In genomic region chr13:56024410-56025026, GRCm38 (mm10) we compare ENCODE assay signal across 16 mouse cellular contexts.
DNase-seq lines count a peak whose midpoint lies in the region; ATAC-seq and TF ChIP-seq lines count a peak whose summit lies in the region.
"Had no signal": no experiment of that assay in that cellular context is flagged by ENCODE, and none has a peak within 500 bp of the region (broad histone marks: within the 10 kb centered on the region; RNA-seq: fewer than 3 reads in every experiment).

No protein-coding gene starts in this region.

- no peak for DNase-seq in heart, adult 9 months (ENCODE audit: low spot score in 2 of 2)
- no peak for DNase-seq in lung, adult 18-20 months
- DNase-seq in midbrain, embryonic 14.5 days = no peak
- DNase-seq: cerebellum, postnatal 36 days; gastrocnemius, postnatal 10 days; kidney, postnatal 25 days; retina, postnatal 1 day; thymus, postnatal 14 days had no signal

- peaks cover 8% of the 10 kb centered on the region; the same call in 1 of the 2 replicates for H3K4me1 ChIP-seq in heart, embryonic 16.5 days (ENCODE audit: control insufficient read depth, insufficient read depth, low read length)
- peaks cover 22% of the 10 kb centered on the region for H3K4me1 ChIP-seq in lung, embryonic 15.5 days
- 0 out of 2 replicates have a peak, but pooled peaks cover 3% of the 10 kb centered on the region for H3K4me1 ChIP-seq in intestine, postnatal 0 days (replicated peaks; ENCODE audit: control insufficient read depth, insufficient read depth, low read length)
- peaks cover 14% of the 10 kb centered on the region; the same call in 1 of the 2 replicates for H3K4me1 ChIP-seq in stomach, embryonic 15.5 days
- no peaks in the 10 kb centered on the region for H3K4me1 ChIP-seq in midbrain, embryonic 14.5 days (ENCODE audit: control insufficient read depth, insufficient read depth, low read length)
- H3K4me1 ChIP-seq: forebrain, embryonic 15.5 days; liver, embryonic 15.5 days; neural tube, embryonic 13.5 days had no signal

- no peak for ATAC-seq in heart, embryonic 16.5 days (replicated peaks; ENCODE audit: extremely low read depth, insufficient read depth, low FRiP score)
- ATAC-seq in lung, embryonic 15.5 days (ENCODE audit: borderline replicate concordance, extremely low read depth, low FRiP score, low TSS enrichment) = peak; percentile 64; the same call in 1 of the 2 replicates
- no peak for ATAC-seq in intestine, postnatal 0 days
- peak; percentile 54; the same call in 1 of the 2 replicates for ATAC-seq in stomach, embryonic 15.5 days (ENCODE audit: insufficient read depth, low FRiP score, low read depth)
- no peak for ATAC-seq in midbrain, embryonic 14.5 days (ENCODE audit: low FRiP score, low TSS enrichment)
- ATAC-seq: forebrain, embryonic 15.5 days had no signal

- no peaks in the 10 kb centered on the region for H3K9me3 ChIP-seq in heart, embryonic 16.5 days (replicated peaks; ENCODE audit: control insufficient read depth, low read length)
- no peaks in the 10 kb centered on the region for H3K9me3 ChIP-seq in lung, embryonic 15.5 days
- no peaks in the 10 kb centered on the region for H3K9me3 ChIP-seq in intestine, postnatal 0 days (ENCODE audit: control insufficient read depth)
- no peaks in the 10 kb centered on the region for H3K9me3 ChIP-seq in stomach, embryonic 15.5 days
- no peaks in the 10 kb centered on the region for H3K9me3 ChIP-seq in midbrain, embryonic 14.5 days (ENCODE audit: control insufficient read depth, low read length)
- H3K9me3 ChIP-seq: forebrain, embryonic 15.5 days; hindbrain, embryonic 13.5 days; liver, embryonic 15.5 days; neural tube, embryonic 13.5 days had no signal

- no peak overlapping the region for H3K27ac ChIP-seq in heart, embryonic 16.5 days (ENCODE audit: low read length)
- no peak overlapping the region for H3K27ac ChIP-seq in lung, embryonic 15.5 days
- no peak overlapping the region for H3K27ac ChIP-seq in intestine, postnatal 0 days (ENCODE audit: low read depth, low read length)
- peak overlapping the region; percentile 77 for H3K27ac ChIP-seq in stomach, embryonic 15.5 days
- H3K27ac ChIP-seq in midbrain, embryonic 14.5 days (replicated peaks; ENCODE audit: low read depth, low read length) = no peak overlapping the region
- H3K27ac ChIP-seq: forebrain, embryonic 15.5 days; hindbrain, embryonic 13.5 days; liver, embryonic 15.5 days; neural tube, embryonic 13.5 days had no signal

- WGBS in heart, embryonic 16.5 days = 44% methylated on average over 14 of the region's 14 CpGs
- 20% methylated on average over 14 of the region's 14 CpGs for WGBS in lung, embryonic 15.5 days
- 30% methylated on average over 14 of the region's 14 CpGs for WGBS in intestine, postnatal 0 days
- 15% methylated on average over 14 of the region's 14 CpGs for WGBS in stomach, embryonic 15.5 days
- 70% methylated on average over 14 of the region's 14 CpGs for whole genome bisulfite sequencing in midbrain, embryonic 14.5 days

- no peak overlapping the region for H3K9ac ChIP-seq in heart, embryonic 16.5 days (ENCODE audit: low read length)
- H3K9ac ChIP-seq in lung, embryonic 15.5 days = no peak overlapping the region
- no peak overlapping the region for H3K9ac ChIP-seq in intestine, postnatal 0 days (ENCODE audit: low read depth, low read length)
- H3K9ac ChIP-seq in stomach, embryonic 15.5 days = no peak overlapping the region
- H3K9ac ChIP-seq in midbrain, embryonic 14.5 days (replicated peaks; ENCODE audit: low read length) = no peak overlapping the region
- H3K9ac ChIP-seq: forebrain, embryonic 15.5 days; hindbrain, embryonic 13.5 days; liver, embryonic 15.5 days; neural tube, embryonic 13.5 days had no signal

- no peaks in the 10 kb centered on the region for H3K27me3 ChIP-seq in heart, embryonic 16.5 days (ENCODE audit: control insufficient read depth, insufficient read depth, low read length)
- H3K27me3 ChIP-seq in lung, embryonic 15.5 days = peaks cover 56% of the 10 kb centered on the region
- no peaks in the 10 kb centered on the region for H3K27me3 ChIP-seq in intestine, postnatal 0 days (replicated peaks; ENCODE audit: control insufficient read depth, insufficient read depth, low read length)
- H3K27me3 ChIP-seq in stomach, embryonic 15.5 days (replicated peaks) = no peaks in the 10 kb centered on the region
- no peaks in the 10 kb centered on the region for H3K27me3 ChIP-seq in midbrain, embryonic 14.5 days (ENCODE audit: control insufficient read depth, insufficient read depth, low read length)
- H3K27me3 ChIP-seq: forebrain, embryonic 15.5 days; hindbrain, embryonic 13.5 days; liver, embryonic 15.5 days; neural tube, embryonic 13.5 days had no signal

- peak overlapping the region; percentile 33; the same call in 1 of the 2 replicates for H3K4me2 ChIP-seq in heart, embryonic 16.5 days (ENCODE audit: low read depth, low read length)
- H3K4me2 ChIP-seq in lung, embryonic 15.5 days = peak overlapping the region; percentile 46
- H3K4me2 ChIP-seq in intestine, postnatal 0 days (replicated peaks; ENCODE audit: low read depth) = peak overlapping the region; percentile 45
- peak overlapping the region; percentile 37 for H3K4me2 ChIP-seq in stomach, embryonic 15.5 days
- H3K4me2 ChIP-seq in midbrain, embryonic 14.5 days (ENCODE audit: low read length) = no peak overlapping the region
- H3K4me2 ChIP-seq: forebrain, embryonic 15.5 days; hindbrain, embryonic 13.5 days; liver, embryonic 15.5 days; neural tube, embryonic 13.5 days had no signal

- no peak for TF ChIP-seq CTCF in intestine, postnatal 0 days (IDR thresholded peaks at IDR 0.05; ENCODE audit: low read depth)

- H3K4me3 ChIP-seq in heart, embryonic 16.5 days (ENCODE audit: low read length) = no peak overlapping the region
- peak overlapping the region; percentile 14; the same call in 1 of the 2 replicates for H3K4me3 ChIP-seq in lung, embryonic 15.5 days
- no peak overlapping the region for H3K4me3 ChIP-seq in intestine, postnatal 0 days (ENCODE audit: low read depth, low read length)
- H3K4me3 ChIP-seq in stomach, embryonic 15.5 days (replicated peaks) = 0 out of 2 replicates have a peak overlapping the region, but pooled peaks have one; percentile 3
- H3K4me3 ChIP-seq in midbrain, embryonic 14.5 days (replicated peaks; ENCODE audit: low read depth, low read length) = no peak overlapping the region
- H3K4me3 ChIP-seq: forebrain, embryonic 15.5 days; hindbrain, embryonic 13.5 days; liver, embryonic 15.5 days; neural tube, embryonic 13.5 days had no signal

- H3K36me3 ChIP-seq in heart, embryonic 16.5 days (ENCODE audit: control insufficient read depth, insufficient read depth) = no peaks in the 10 kb centered on the region
- no peaks in the 10 kb centered on the region for H3K36me3 ChIP-seq in lung, embryonic 15.5 days
- no peaks in the 10 kb centered on the region for H3K36me3 ChIP-seq in intestine, postnatal 0 days (ENCODE audit: control insufficient read depth, insufficient read depth)
- no peaks in the 10 kb centered on the region for H3K36me3 ChIP-seq in stomach, embryonic 15.5 days
- H3K36me3 ChIP-seq in midbrain, embryonic 14.5 days (ENCODE audit: control insufficient read depth, insufficient read depth, low read length) = no peaks in the 10 kb centered on the region
- H3K36me3 ChIP-seq: forebrain, embryonic 15.5 days; hindbrain, embryonic 13.5 days; liver, embryonic 15.5 days; neural tube, embryonic 13.5 days had no signal

Comparison
In these comparisons a context has a peak if more than half of its experiments do, and no peak if none do; other contexts are left out.
1. ATAC-seq: peak in lung, embryonic 15.5 days (single experiment) and stomach, embryonic 15.5 days (single experiment); none in heart, embryonic 16.5 days (single experiment), intestine, postnatal 0 days (single experiment) and midbrain, embryonic 14.5 days (single experiment).
2. H3K4me3 ChIP-seq: peak in lung, embryonic 15.5 days (single experiment) and stomach, embryonic 15.5 days (single experiment); none in heart, embryonic 16.5 days (single experiment), intestine, postnatal 0 days (single experiment) and midbrain, embryonic 14.5 days (single experiment).